Mouse (Mus musculus) urinary bladder, postnatal 10 days (tissue): ENCODE measurements around the gene Fgfr2.

Experiments used
- DNase-seq: peaks from one replicate; pipeline ENCODE4 v3.0.0; 2022; ENCODE audit warnings: low spot score

Gene Fgfr2

DNA sequence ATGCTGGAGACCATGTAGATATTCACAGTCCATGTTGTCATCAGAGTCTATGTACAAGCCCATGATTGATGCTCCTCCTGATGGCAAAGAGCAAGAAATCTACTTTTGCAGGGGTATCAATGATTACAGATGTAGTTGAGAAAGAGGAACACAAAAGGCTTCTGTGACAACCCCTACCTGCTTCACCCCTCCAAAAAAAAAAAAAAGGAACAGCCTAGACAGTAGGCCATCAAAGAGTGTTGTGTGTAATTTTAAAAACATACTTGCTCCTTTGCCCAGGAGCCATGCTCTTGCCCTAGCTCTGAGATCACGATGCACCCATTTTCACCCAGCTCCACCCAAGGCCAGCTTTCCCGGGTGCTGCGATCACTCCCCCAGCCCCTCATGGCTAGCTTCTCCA, 626.0 kb downstream of the Fgfr2 start:
- no peak for DNase-seq

GRCm38 (mm10) chr7:132494263-132494662, 628.9 kb downstream of the Fgfr2 start:
- no peak for DNase-seq

- no peak for DNase-seq
These were observed 629.5 kb downstream of the Fgfr2 start for GRCm38 (mm10) chr7:132493632-132494031.

- no peak for DNase-seq
These were observed 631.2 kb downstream of the Fgfr2 start for GRCm38 (mm10) chr7:132491902-132492301.

GRCm38 (mm10) chr7:132487361-132487760, 635.8 kb downstream of the Fgfr2 start:
- no peak for DNase-seq

DNA sequence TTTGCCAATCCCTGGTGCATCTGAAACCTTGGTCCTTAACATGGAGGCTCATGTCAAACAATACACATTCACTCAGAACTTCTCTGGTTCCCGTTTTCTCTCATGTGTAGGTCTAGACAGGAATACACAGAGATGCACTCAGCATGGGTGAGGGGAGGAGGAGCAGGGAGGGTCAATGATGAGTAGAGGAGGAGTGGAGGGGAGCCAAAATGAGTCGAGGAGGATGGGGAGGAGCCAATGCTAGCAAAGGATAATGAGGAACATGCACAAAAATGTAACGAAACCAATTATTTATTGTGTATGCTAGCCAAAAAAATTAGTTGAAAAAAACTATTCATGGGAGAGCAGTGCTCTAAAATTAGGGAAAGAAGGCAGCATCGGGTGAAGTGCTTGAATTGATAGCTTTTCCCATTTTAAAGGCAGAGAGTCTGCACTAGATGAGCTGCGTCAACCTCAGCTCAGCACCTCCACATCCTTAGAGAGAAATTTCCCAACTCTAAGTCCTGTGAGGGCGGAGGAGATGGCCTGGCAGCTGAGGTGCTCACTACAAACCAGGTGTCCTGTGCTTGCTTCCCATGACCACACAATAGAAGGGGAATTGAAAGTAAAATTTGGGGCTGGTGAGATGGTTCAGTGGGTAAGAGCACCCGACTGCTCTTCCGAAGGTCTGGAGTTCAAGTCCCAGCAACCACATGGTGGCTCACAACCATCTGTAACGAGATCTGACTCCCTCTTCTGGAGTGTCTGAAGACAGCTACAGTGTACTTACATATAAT, 636.6 kb downstream of the Fgfr2 start:
- DNase-seq: no peak

GRCm38 (mm10) chr7:132484424-132484823, 638.7 kb downstream of the Fgfr2 start:
- DNase-seq: no peak

DNA sequence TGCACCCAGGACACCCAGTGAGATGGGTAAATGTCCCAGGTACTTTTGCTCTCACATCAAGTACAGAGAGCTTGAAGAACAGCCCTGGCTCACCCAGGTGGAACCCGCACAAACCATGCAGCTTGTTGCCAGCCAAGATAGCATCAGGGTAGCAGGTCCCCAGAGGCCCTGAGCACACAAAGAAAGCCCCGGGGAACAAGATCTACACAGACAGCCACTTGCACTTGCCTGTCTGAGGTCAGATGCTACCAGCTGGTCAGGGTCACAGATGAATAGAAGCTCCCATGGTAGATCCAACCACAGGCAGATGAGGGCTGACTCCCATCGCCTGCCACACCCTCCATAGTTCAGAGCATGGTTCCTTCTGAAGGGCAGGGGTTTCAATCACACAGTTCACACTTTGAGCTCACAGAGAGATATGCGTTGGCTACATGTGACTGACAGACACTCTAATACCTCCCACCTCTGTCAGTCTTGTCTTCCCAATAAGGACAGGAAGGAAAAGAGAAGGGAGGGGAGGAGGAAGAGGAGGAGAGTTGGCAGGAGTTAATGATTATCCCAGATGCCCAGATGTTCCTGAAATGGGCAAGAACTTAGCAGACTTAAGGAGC, 642.3 kb downstream of the Fgfr2 start:
- DNase-seq: no peak

- no peak for DNase-seq
These were observed 644.8 kb downstream of the Fgfr2 start for GRCm38 (mm10) chr7:132478295-132478809.

DNA sequence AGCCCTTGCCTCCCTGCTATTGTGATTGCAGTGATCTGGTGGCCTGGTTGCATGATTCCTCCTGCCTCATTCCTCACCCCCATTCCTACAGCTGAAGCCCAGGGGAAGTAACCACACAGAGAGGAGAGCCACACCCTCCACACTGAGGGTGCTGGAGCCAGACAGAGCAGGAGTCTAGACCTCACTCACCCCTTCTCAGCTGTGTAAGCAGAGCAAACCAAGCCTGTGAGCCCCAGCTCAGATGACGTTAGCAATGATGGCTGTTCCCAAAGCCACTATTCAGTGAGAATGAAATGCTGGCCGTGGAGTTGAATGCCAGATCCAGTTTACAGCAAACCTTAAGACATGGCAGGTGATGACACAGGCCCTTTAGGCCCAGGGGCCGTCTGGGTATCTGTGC, 645.4 kb downstream of the Fgfr2 start:
- DNase-seq: no peak

DNA sequence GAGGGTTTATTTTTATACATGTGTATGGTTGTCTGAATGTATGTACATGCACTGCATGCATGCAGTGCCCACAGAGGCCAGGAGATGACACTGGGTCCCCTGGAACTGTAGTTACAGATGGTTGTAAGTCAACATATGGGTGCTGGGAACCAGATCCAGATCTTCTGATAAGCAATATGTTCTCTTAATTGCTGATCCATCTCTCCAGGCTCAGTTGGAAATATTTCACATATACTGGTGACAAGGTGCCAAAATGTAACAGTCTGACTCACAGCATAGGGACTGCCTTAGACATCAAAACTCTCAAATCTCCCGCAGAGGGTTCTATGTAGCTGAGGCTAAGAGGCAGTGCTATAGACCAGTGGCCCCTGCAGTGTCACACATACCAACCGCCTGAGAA, 646.7 kb downstream of the Fgfr2 start:
- no peak for DNase-seq

GRCm38 (mm10) chr7:132475069-132475468, 648.1 kb downstream of the Fgfr2 start:
- DNase-seq: no peak

GRCm38 (mm10) chr7:132471327-132471726, 651.8 kb downstream of the Fgfr2 start:
- no peak for DNase-seq

GRCm38 (mm10) chr7:132468391-132468790, 654.8 kb downstream of the Fgfr2 start:
- DNase-seq: no peak

DNA sequence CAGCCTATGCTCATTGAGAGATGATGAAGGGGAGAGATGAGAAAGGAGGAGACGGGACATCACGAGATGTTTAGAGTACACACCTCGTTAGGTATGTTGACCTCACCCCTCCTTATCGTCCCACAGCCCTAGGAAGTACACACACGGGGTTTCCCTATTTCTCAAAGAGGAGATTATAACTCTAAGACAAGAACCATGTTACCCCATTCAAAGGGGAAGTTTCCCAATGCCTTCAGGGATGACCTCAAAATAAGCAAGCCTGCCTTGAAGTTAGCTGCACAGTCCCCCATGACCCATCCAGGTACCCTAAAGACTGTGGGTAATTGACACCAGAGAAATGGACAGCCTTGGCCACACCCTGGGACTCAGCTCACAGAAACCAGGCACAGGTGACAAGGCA, 657.3 kb downstream of the Fgfr2 start:
- DNase-seq: no peak

DNA sequence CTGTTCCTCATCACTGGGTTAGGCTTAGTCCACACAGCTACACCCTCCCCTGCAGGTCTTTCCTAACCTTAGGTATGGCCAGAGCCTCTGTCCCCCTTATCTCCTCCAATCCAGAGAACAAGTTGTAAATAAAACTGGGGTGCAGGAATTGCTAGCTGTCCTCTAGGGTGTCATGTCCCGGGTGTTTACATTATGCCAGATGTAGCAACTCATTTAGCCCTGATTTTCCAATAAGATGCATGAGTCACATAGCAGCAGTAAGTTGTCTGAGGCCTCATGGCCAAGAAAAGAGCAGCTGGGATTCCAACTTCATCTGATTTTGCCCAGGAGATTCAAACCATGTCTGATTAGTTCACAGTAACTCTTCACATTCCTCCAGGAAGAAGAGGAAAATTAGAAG, 658.3 kb downstream of the Fgfr2 start:
- no peak for DNase-seq

- DNase-seq: no peak
These were observed 664.7 kb downstream of the Fgfr2 start for GRCm38 (mm10) chr7:132458493-132458892.

- DNase-seq: no peak
These were observed 668.0 kb downstream of the Fgfr2 start for GRCm38 (mm10) chr7:132455071-132455720.

DNA sequence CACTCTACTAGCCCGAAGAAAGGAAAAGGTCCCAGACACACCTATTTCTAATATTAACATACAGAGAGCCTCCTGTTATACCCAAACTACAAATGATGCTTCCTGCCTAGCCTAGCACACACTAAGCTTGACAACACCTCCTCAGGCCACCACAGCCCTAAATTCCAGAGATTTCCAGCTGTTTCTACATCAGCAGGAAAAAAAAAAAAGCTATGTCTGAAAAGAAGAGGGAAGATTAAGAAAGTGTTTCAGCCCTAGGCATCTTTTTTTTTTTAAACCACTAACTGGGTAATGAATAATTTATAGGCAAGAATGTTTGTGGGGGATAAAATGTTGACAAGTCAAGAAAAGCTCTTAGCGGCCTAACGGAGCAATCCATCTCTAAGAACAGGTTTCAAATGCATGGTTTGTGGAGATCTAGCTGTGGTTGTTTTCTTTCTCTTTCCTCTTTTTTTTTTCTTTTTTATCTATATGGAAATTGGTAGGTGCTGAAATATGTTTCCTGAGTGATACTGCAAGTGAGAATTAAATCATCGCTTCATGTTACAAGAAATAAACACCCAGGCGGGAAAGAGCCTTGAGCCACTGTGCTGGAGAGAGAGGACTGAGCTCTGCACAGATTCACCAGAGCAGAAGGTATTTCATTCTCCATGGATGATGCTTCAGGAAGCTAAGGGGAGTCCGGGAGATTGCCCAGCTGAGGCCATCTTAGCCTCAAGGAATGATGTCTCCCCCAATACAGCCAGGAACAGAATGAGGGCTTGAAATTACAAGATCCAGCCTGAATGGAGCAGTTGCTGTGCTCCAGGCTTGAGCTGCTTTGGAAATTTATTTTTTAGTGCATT, 673.0 kb downstream of the Fgfr2 start:
- DNase-seq: no peak

DNA sequence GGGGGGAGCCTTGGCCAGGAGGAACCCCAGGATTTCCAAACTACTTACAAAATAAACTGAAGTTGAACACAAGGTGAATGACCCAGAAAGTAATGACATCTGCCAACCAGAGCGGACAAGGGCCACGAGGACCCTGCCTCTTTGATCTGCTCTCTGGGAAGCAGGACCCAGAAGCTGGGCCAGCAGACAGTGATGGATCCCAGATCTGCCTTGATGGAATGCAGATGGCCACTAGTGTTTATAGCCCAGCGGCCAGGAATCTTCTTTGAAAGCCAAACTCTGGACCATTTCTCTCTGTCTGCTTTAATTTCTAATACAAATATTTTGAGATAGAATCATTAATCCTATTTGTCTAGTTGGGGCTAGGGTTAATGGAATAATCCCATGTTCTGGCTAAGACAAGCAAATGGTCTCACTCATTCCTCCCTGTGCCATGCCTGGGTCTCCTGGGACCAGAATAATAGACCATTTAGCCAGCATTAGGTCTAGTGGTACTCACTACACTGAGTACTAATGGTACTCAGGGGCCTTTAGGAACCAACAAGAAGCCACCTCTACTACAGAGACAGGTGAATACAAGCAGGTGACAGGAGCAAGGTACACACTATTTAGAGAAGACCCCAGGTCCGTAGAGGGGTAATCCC, 674.5 kb downstream of the Fgfr2 start:
- DNase-seq: no peak

DNA sequence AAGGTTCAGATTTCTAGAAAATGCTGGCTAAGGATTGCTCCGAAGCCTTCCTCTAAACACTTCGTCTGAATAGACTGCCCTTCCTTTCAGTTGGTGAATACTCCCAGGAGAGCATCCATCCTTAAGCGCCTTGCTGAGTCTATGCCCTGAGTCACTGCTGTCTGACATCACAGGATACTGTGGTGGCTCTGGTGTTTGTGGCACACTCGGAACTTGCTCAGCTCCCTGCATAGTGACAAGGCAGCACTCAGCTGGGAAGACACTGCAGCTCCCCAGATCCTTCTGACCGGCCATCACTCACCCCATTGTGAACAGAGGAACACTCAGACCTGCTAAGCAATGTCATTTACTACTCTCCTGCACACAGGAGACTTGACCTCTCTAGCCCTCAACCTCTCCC, 675.6 kb downstream of the Fgfr2 start:
- no peak for DNase-seq

- DNase-seq: no peak
These were observed 676.3 kb downstream of the Fgfr2 start for GRCm38 (mm10) chr7:132446841-132447240.
